Mouse (Mus musculus) regulatory T cell (primary cell): Measurements from ENCODE around the gene Fmo4.

ENCODE experiments used
- in situ Hi-C: fragments of 300-600 bp; cut with MboI, MseI; formaldehyde crosslinking; loops from one replicate; pipeline ENCODE4 v1.15.1; 2025; ENCODE audit warnings: high pct_unique_total_duplicates

Gene Fmo4

GRCm38 (mm10) chr1:162813836-162814156, at the start of gene Fmo4:
Gene Fmo4, minus strand, starts transcription at chr1:162813972.
- in situ Hi-C loops = no loop called here

DNA sequence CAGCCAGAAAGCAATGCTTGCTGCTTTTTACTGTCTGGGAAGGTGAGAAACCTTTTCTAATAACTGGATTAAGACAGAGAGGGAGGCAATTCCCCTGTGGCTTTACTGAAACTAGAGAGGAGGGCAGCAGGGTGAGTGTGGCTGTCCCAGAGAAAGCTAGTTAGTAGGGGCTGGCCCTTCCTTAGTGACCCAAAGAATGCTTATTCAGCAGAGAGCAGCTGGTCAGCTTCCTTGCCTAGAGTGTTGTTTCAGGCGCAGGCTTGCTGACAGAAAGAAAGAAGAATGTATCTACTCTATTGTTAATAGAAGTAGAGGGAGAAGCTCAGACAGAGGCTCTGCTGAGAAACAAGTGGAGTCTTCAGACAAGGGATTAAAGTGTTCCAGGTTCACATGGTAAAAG, 48.6 kb upstream of the Fmo4 start:
- in situ Hi-C loops = no loop called here

DNA sequence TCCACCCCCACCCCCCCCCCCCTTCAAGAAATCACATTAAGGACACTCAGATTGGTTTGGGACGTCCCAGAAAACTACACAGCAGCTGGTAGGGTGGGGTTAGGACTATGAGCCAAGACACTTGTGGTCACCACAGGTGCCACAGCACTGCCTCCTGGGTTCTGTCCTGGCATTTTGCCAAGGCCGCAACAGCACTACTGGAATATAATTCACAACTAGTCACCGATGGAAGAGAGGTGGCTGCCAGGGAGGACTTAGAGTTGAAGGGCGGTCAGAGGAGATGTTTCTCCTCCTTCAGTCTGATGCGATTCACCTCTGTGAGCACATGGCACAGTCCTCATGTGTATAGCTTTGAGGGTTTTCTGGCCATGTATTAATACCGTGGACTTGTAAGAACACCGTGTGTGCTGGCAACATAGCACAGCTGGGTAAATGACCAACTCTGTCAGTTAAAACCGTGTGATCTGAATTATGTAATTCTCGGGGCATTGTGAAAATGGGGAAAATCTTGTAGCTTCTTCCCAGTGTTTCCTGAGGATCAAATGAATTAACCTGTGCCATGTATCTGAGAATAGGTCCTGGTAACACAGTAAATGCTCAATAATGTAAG, 46.3 kb upstream of the Fmo4 start:
- in situ Hi-C loops = no loop called here

- in situ Hi-C loops = no loop called here
Measured at GRCm38 (mm10) chr1:162859545-162859976, 45.8 kb upstream of the Fmo4 start.

DNA sequence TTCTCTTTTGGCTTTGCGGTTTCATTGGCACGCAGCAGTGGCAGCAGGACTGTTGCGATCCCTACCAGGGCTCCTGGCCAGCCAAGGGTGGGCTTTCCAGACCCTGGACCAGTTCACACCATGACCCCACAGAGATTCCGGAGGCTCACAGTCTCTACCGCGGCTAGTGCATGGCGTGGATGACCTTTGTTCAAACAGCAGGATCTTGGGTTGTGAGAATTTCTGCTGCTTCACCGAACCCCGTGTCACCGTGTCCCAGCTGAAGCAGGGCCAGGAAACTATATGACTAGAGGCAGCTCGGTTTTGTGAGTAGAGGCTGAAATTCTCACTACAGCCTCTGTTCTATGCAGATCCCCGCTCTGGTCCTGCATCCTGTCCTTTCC, 45.0 kb upstream of the Fmo4 start:
- in situ Hi-C loops = no loop called here

GRCm38 (mm10) chr1:162857766-162858747, 44.3 kb upstream of the Fmo4 start:
- in situ Hi-C loops = no loop called here

DNA sequence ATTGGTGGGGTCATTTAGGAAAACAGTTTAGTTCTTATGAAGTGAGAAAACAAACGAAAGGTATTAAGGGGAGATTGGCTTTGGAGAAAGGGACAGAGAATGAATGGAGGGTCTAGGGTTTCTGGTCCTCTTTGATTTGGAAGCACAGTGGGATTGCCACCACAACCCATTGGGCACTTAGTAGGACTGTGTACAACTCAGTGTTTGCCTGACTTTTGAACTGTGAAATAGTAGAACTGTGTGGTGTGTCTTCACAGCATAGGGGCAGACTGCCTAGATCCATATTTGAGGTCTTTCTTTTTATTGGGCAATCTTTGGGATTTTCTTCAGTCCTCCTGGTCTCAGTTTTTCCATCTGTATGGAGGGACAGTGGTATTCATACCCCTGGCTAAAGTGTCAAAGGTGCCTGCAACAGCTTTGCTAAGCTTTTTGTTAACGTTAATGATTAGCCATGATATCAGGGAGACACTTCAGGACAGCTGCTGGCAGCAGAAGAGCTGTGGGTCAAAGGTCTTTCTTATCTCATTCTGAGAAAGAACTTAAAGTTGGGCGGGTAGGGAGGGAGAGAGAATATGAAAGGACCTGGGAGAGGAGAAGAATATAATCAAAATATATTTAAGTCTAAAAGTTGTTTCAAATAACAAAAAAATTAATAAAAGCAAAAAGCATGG, 40.2 kb upstream of the Fmo4 start:
- in situ Hi-C loops = no loop called here

GRCm38 (mm10) chr1:162847554-162847953, 33.8 kb upstream of the Fmo4 start:
- in situ Hi-C loops = no loop called here

GRCm38 (mm10) chr1:162840211-162840610, 26.4 kb upstream of the Fmo4 start:
- in situ Hi-C loops = no loop called here

GRCm38 (mm10) chr1:162838976-162839375, 25.2 kb upstream of the Fmo4 start:
- in situ Hi-C loops = no loop called here

- in situ Hi-C loops = no loop called here
Measured at GRCm38 (mm10) chr1:162834342-162834741, 20.6 kb upstream of the Fmo4 start.

DNA sequence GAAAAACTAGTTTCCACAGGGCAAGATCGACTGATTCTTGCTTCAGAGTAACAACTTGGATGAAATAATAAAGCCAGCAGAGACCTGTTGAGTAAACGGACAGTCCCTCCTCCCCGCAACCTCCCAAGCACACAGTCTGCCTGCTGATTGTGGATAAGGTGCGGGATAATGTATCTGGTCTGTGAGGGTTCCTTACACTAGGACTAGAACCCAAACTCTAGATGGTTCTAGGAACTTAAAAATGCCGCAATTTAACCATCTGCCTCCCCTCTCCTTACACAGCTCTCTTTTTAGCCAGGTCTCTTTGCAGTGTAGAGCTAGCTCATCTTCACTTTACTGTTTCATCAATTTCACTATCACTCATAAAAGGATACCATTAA, 18.8 kb upstream of the Fmo4 start:
- in situ Hi-C loops = no loop called here

- in situ Hi-C loops = no loop called here
Measured at GRCm38 (mm10) chr1:162831838-162832573, 18.2 kb upstream of the Fmo4 start.

- in situ Hi-C loops = no loop called here
Measured at GRCm38 (mm10) chr1:162819280-162819679, 5.5 kb upstream of the Fmo4 start.

- in situ Hi-C loops = no loop called here
Measured at GRCm38 (mm10) chr1:162815381-162816127, 1.8 kb upstream of the Fmo4 start.

DNA sequence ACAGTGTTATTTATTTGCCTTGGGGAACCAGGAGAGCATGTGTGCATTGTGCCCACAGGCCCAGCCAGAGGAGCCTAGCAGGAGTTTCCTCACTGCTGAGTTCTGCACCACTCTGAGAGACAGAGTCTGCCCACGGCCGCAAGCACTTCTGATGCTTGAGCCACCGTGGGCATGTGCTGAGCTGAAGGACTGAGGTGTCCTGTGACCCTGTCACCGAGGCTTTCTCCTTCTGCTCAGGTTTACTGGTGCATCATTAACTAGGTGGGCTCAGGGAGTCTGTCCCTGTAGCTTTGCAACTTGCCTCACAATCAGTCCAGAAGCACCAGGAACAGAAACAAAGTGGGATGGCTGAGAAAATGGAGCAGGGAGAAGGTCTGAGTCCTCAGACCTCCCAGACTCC, 1.2 kb upstream of the Fmo4 start:
- in situ Hi-C loops = no loop called here

GRCm38 (mm10) chr1:162813143-162813835, 483 bp downstream of the Fmo4 start:
- in situ Hi-C loops = no loop called here

DNA sequence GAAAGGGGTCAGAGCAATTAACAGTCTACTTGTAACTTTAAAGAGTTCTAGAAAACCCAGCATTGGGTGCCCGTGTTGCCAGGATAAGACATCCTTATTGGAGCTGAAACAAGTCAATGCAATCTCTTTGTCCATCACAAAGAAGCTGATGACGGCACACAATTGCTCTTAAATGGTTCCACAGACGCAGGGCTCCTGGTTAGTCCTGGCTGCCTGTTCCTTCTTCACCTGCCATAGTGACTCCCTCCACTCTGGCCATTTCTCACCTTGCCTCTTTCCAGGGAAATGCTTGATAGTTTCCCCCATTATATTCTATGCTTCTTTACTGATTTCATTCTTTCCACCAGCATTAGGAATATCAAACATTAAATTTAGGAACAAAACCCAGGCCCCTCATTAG, 5.2 kb downstream of the Fmo4 start:
- in situ Hi-C loops = no loop called here

DNA sequence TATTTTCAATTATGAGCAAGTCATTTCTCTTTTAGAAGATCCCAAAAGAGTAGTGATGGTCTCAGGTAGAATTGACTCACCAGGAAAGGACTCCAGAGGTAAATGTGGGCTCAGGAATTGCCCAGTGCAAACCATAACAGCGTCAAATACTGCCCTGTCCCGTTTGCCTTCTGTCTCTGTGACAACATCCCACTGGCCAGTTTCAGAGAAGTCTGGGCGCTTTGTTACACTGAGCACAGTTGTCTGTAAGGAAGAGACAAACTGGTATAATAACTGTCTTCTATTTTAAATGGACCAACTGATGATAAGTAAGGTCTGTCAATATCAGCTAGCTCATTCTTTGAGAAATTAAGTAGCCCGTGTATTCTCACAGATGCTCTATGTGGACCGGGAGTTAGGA, 6.3 kb downstream of the Fmo4 start:
- in situ Hi-C loops = no loop called here

DNA sequence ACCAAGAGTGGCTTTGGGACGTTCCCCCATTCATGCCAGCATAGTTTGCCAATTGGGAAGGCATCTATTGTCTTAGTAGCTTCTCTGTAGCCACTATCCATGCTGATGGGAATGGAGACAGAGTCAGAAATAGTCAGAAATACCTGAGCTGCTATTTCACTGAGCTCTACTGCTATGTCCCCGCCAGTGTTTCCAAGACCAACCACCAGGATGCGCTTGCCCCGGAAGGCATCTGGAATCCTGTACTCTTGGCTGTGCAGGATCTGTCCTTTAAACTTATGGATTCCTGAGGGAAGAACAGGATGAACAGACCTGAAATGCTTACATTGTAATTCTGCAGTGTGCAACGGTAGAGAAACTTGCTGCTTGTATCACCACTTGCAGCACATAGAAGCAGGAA, 8.8 kb downstream of the Fmo4 start:
- in situ Hi-C loops = no loop called here

- in situ Hi-C loops = no loop called here
Measured at GRCm38 (mm10) chr1:162796441-162796840, 17.3 kb downstream of the Fmo4 start.
